Mouse (Mus musculus) frontal cortex, postnatal 10 days (tissue): Measurements from ENCODE around the gene Mbd5.

Experiments
- DNase-seq, 2 experiments: peaks; one replicate each; pipeline ENCODE4 v3.0.0; 2022; ENCODE audit warnings: low spot score in 2 of 2, mixed read lengths in 1 of 2

Mbd5 gene

DNA sequence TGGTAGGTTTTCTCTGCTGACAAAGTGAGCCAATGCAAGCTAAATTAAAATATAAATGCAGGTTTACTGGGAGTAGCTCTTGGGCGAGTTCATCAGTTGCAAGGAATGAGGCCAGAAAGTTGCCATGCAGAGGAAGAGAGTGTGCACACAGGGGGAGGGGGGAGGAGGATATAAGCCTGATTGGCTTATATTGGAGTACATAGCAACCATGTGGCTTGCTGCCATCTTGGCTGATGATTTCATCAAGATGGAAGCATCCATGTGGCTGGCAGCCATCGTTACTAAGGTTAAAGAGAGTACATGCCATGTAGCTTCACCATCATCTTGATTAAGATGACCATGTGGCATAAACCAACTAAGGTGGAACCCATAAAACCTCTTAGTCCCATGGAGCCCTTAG, 395.0 kb downstream of the Mbd5 start:
- no peak for DNase-seq

DNA sequence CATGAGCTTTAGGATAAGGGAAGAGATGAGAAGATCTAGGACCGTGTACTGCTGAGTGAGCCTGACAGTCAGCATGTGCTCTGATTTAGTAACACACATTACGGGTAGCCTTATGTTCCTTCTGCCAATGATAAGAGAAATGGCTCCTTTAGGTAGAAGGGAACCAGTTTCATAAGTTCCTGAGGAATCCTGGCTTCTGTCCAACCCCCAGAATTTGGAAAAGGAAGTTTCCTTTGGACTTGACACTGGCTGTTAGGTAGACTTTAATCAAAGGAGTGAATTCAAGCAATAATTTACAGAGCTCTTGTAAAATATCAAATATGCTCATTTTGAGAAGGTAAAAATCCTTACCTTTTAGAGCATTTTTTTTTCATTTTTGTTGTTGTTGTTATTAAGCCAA, 396.5 kb downstream of the Mbd5 start:
- no peak for DNase-seq

DNA sequence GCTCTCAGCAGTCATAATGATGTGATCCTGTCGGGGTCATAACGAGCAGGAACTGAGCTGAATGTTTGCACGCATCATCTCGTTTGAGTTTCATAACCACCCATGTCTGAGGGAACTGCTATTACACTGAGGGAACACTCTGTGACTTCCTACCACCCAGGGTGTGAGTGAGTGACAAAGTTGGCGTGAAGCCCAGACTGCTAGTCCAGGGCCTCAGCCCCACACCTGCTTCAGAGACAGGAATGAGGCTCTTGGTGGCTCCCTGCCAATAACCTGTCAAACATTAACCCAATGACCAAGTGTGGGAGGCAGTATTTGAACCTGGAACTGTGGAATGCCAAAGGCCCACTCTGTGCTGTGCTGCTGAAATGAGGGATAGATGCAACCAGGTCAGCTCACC, 400.5 kb downstream of the Mbd5 start:
- no peak for DNase-seq

GRCm38 (mm10) chr2:49350852-49351251, 401.5 kb downstream of the Mbd5 start:
- DNase-seq: no peak

GRCm38 (mm10) chr2:49354066-49354465, 404.8 kb downstream of the Mbd5 start:
- no peak for DNase-seq

GRCm38 (mm10) chr2:49355867-49356266, 406.6 kb downstream of the Mbd5 start:
- no peak for DNase-seq

- no peak for DNase-seq
These were observed 409.0 kb downstream of the Mbd5 start for GRCm38 (mm10) chr2:49358128-49358814.

DNA sequence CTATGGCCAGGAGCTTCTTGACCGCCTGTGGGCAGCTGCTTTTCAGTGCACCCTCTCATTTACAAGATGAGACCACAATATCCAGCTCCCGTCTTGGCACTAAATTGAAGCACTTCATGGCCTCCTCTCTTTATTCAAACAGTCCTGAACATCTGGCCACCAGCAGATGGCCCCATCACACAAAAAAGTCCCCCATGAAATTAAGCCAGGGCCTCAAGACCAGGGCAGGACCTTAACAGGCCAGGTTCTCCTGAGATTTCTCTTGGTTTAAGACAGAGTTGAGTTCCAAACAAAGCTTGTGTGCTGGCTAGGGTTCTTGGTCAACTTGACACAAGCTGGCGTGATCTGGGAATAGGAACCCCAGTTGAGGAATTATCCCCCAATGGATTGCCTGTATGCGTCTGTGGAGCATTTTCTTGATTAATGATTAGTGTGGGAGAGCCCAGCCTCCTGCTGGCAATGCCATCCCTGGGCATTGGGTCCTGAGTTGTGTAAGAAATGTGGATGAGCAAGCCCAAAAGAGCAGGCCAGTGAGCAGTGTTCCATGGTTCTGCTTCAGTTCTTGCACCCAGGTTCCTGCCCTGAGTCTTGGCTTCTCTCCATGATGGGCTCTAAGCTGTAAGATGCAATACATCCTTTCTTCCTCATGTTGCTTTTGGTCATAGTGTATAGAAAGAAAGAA, 409.7 kb downstream of the Mbd5 start:
- DNase-seq: peak in 1 of 2 experiments; percentile 13

DNA sequence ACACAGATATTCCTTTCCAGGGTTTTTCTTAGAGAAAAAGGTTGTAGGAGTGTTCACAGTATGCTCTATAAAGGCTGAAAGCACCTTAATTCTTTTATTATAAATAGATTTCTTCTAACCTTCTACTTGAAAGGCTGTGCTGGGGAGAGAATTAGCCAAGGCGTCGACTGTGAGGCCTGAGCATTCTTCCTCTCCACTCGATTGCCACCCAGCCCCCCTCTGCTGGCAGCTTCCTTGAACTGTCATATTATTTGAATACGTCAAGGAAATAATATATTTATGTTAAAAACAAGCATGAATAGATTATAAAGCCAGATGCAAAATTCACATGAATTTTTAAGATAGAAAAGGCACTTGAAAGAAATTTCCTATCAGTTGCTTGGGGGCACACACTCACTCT, 410.4 kb downstream of the Mbd5 start:
- no peak for DNase-seq

DNA sequence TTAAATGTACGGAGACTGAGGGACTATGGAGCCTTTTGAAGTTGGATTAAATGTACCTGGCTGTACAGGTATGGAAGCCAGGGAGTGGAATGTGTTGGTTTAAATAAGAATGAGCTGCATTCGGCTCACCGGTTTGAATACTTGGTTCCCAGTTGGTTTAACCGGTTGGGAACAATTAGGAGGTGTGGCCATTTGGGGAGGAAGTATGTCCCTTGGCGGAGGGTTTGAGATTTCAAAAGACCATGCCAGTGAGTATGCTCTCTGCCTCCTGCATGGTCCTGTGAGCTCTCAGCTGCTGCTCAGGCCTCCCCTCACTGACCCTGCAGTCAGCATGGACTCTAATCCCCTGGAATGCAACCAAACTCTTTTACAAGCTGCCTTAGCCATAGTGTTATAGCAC, 415.2 kb downstream of the Mbd5 start:
- DNase-seq: no peak

DNA sequence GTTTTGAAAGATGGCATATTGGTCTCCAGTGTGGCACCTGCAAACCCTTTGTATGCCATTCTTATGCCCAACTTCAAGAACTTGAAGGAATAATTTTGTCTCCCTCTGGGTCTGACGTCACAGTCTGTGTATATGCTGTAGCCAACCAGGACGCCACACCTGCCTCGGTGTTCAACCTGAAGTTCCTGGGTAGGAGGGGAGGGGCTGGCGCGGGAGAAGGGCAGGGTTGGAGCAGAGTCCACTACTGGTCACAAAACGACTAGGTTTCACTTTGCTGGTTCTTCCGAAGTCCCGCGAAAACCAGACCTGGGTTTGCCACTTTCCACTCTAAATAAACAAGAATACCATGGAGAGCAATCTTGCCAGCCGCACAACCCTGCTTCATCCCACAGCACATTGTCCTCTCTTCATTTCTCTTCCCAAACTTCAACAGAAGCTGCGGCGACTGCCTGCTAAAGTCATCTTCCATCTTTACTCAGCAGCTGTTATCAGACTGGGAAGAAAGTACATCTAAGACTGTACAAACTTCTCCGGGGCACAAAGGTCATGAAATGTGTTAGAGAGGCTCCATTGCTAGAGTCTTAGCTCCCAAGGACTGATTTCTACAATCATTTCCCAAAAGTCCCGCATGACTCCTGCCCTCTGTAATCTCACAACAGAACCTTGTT, 417.7 kb downstream of the Mbd5 start:
- no peak for DNase-seq

GRCm38 (mm10) chr2:49367546-49367917, 418.2 kb downstream of the Mbd5 start:
- no peak for DNase-seq

GRCm38 (mm10) chr2:49371632-49372031, 422.3 kb downstream of the Mbd5 start:
- no peak for DNase-seq

DNA sequence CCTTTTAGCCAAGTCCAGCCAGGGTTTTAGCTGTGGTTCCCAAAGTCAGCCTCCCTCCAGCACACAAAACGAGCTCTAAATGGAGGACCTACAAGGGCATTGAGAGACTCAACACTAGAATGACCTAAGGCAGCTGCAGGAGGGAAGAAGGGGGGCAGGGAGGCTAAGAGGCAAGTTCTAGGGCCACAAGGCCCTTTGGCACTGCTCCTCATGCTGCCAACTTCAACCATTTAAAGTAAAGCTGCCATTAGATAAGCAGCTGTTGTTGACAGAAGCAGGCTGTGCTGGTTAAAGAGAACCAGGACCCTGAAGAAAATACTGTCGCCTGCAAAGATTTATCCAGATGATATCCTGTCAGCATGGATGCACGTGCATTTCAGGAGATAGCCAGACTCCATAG, 423.3 kb downstream of the Mbd5 start:
- DNase-seq: no peak
